Mouse (Mus musculus) ovary, postnatal 10 days (tissue): ENCODE data around the gene Rufy1.
A peak's percentile ranks its signal among the peaks of the same experiment; 100 is the strongest.
"Not testable (repeated sequence)": the region's sequence is repeated elsewhere in the genome, so short reads cannot be mapped to it uniquely, and the experiment has no call there.

Experiments
- DNase-seq: peaks from one replicate; pipeline ENCODE4 v3.0.0; 2022; ENCODE audit warnings: low spot score

The Rufy1 gene

DNA sequence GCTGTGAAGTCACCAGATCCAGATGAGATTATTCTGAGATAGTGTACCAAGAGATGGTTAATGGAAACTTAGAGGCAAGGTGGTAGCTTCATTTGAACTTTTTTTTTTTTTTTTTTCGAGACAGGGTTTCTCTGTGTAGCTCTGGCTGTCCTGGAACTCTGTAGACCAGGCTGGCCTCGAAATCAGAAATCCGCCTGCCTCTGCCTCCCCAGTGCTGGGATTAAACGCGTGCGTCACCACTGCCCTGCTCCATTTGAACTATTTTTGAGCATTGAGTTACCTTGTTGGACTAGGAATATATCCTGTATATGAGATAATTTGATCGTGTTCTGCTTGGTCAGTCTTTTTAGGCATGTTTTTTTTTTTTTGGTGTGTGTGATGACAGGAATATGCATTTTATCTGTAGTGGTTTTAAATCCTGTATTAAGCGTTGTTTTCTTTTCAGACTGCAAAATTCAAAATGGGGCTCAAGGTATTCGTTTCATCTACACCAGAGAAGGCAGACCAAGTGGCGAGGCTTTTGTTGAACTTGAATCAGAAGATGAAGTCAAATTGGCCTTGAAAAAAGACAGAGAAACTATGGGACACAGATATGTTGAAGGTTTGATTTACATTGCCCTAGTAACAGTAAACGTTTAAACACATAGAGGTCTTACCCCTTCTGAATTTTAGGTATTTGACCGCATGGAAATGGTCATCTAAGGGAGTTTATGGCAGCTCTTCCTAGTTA is 51.7 kb downstream of the Rufy1 start:
- DNase-seq, result no peak

DNA sequence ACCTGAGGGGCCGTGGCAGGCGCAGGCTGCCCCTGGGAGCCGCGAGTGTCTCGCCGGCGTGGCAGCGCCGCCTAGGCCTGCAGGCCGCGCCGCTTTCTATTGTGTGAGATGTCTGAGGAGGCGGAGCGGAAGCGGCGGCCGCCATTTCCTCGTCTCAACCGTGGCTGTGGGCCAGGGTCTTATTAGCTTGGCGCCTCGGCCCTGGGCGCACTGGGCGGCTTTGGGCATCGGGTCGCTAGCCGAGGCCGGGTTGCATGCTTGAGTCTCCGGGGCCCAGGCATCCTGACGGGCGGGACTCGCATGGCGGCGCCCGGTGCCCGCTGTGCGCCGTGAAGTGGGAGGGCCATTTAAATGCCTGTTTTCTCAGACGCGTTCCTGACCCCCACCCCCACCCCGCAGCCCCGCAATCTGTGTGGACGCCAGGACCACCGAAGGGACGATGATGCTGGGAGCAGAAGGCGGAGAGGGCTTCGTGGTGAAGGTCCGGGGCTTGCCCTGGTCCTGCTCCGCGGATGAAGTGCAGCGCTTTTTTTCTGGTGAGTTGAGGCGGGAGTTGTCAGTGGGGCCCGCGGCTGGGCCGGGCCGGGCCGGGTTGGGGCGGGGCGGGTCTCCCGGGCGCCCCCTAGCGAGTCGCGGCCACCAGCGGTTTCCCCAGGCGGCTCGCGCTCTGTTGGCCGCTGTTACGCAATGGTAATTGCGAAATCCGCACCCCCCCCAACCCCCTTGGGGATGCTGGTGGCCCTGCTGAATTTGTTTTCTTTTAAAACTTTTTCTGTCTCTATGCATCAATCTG is 52.8 kb downstream of the Rufy1 start:
- peak; percentile 75 for DNase-seq

DNA sequence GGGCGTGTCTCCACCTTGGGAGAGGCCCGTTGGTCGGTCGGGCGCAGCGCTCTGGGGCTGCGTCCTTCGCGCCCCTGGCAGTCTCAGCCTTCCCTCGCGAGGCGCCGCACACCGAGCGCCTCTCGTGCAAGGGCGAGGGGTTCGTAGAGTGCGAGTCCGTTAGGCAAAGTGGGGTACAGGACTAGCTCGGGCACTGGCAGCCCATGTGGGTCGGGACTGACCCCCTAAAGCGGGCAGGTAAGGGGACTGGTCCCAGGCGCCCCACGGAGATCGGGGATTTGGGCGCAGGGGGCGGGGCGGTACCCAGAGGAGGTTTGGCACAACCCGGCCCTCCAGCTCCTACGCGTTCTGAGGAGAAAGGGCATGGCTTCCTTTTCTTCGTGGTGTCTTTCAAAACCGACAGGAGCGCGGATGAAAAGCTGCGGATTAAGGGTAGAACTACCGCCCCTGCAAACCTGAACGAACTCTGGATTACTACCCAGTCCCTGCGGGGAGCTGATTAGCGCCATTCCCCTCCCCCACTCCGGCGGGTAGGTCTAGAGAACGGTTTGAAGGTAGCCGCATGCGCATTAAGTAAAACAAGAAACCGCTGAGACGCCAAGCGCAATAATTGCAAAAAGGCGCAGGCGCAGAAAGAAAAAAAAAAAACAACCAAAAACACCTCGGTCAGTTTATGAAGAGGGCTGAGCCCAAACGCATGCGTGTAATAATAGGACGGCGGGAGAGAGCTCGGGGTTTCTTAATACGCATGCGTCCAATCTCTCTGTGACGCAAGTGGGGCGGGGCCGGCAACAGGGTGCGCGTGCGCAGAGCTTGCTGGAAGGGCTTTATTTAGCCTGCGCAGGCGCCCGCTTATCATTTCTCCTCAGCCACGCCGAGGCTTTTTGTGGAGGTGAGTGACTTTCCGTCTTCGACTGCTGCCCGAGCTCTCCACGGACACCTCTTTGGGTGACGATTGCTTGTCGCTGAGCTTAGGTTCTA is 53.7 kb downstream of the Rufy1 start, which contains the start of gene Hnrnph1:
TSS of gene Hnrnph1 (plus strand) at position 80 of the 981 bp plus-strand sequence.
- DNase-seq, result peak; percentile 99

DNA sequence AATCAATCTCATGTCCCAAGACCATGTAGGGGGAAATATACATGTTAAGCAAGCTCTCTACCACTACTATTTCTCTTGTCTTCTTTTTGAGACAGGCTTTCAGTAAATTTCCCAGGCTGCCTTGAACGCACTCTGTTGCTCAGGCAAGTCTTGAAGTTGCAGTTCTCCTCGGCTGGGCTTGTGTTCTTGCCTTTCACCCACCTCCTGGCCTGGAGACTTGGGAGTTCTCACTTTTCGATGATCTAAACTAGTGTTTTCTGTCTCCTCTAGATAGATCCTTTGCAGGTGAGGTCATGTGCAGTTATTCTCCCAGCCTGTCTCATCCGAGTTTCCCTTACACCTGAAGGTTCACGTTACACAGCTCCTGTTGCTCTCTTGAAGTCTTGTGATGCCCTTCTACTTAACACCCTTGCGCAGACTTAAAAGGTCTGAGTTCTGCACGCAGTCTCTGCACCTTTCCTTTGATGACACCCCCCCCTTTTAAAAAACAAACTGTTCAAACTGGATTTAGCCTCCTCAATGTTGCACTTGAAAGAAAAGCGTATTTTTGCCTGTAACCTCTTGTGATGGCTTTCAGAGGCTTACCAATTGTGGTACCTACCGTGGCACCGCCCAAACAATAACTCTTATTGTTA is 54.7 kb downstream of the Rufy1 start:
- no peak for DNase-seq

DNA sequence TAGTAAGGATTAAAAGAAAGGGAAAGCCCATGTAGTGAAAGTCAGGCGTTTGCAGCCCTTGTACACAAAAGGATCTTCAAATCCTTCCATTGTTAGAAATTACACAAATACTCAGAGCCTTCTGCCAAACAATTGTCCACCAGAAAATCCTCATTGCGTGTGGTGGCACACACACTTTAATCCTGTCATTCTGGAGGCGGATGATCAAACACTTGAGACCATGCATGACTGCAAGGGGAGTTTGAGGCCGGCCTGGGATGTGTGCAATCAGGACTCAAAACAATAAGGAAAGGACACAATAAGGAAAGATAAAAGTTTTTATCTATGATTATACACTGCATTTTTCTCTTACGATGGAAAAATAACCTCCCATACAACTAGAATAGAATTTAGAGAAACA is 55.5 kb downstream of the Rufy1 start:
- DNase-seq, result no peak

DNA sequence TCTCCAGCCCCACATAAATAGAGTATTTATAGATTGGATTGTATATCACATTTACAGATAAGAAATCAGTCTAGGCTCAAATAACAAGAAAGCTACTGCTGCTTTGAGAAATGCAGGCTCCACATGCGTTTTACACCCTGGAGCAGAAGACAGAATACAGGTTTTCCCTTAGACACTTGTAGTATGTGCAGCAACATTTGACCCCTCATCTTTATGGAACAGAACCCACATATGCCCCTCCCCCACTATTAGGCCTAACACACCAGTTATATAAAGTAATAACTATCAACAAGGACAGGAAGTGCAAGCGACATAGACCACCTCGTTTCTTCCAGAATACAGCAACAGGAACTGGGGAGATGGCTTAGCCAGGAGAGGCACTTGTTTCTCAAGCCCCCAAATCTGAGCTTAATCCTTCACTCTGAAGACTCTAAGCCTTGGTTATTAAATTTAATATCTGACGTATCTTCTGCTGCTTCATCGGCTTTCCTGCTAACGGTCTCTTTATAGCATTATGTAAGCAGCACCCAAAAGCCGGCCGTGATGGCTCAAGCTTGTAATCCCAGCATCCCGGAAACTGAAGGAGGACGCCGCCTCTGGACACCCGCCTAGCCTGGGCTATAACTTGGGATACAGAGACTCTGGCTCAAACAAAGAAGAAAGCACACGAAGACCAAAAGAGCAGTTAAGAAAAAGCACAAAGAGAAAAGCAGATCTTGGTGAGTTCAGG is 56.5 kb downstream of the Rufy1 start:
- no peak for DNase-seq

GRCm38 (mm10) chr11:50373621-50374020 is 57.3 kb downstream of the Rufy1 start:
- DNase-seq, result no peak

GRCm38 (mm10) chr11:50373086-50373485 is 57.8 kb downstream of the Rufy1 start:
- no peak for DNase-seq

DNA sequence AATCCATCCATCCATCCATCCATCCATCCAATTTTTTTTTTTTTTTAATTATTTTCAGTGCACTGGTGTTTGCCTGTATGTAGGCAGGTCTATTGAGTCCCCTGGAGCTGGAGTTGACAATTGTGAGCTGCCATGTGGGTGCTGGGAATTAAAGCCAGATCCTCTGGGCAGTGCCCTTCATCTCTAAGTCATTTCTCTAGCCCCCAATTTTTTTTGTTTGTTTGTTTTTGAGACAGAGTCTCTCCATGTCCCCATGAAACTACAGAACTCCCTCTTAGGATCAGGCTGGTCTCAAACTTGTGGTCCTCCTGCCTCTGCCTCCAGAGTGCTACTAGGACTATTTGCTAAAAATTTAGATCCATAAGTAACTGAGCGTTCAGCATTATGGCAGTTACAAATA is 59.0 kb downstream of the Rufy1 start:
- DNase-seq, result no peak

GRCm38 (mm10) chr11:50371399-50371841 is 59.5 kb downstream of the Rufy1 start:
- DNase-seq, result peak; percentile 28

DNA sequence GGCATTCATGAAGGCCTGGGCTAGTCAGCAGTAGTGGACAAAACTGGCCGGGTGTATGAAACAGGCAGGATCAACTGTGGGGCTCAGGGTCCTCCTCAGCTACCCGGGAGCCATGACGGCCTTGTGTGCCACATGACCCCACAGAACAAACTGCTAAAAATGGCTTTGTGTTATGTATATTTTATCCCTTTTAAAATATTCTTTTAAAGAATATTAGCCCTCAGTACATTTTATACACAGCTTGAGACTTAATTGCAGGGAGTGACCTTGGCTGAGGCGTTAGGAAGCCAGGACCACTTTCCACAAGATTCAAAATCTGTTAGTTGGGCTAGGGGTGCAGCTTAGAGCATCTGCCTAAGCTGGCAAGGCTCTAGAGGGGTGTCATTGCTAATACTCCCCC is 60.0 kb downstream of the Rufy1 start:
- no peak for DNase-seq

DNA sequence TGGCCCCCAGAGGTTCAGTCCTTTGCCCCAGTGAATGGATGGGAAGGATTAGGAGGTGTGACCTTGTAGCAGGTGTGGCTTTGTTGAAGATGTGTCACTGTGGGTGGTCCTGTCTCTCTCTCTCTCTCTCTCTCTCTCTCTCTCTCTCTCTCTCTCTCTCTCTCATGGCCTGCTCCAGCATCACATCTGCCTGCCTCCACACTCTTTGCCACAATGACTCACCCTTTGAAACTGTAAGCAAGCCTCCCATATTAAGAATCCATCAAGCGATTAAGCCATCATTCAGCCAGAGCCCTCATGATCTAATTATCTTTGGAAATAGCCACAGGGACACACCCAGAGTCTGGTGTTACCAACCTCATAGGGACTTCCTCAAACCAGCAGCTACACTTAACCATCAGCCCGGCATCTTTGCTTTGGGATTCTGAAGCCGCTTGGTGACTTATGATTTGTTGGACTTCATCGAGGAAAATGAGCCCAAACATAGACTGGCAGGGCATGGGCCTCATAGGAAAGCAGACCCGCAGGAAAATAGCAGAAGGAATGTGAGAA is 61.5 kb downstream of the Rufy1 start:
- DNase-seq, result no peak

DNA sequence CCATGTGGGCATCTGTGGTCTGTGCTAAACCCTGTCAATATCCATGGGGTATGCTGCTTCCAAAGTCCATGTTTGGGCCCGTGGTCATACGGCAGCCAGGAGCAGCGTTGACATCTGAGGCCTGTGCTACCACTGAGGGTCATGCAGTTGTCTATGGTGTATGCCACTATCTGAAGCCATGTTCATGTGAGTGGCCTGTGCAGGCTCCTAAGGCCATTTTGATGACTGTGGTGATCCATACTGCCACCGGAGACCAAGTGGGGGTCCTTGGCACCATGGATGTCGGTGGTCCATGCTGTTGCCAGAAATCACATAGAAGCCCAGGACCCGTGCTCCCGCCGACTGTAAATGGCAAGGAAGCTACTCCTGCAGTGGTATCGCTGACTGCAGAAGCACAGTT is 63.4 kb downstream of the Rufy1 start:
- DNase-seq, result no peak

DNA sequence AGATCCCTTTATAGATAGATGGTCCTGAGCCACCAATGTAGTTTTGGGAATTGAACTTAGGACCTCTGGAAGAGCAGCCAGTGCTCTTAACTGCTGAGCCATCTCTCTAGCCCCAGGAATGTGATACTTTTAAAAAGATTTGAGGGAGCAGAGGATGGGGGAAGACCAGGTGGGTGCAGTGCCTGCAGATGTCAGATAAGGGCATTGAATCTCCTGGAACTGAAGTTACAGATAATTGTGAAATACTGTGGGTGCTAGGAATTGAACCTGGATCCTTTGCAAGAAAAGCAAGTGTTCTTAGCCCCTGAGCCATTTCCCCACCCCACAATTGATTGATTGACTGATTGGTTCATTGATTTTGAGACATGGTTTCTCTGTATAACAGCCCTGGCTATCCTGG is 65.6 kb downstream of the Rufy1 start:
- no peak for DNase-seq

DNA sequence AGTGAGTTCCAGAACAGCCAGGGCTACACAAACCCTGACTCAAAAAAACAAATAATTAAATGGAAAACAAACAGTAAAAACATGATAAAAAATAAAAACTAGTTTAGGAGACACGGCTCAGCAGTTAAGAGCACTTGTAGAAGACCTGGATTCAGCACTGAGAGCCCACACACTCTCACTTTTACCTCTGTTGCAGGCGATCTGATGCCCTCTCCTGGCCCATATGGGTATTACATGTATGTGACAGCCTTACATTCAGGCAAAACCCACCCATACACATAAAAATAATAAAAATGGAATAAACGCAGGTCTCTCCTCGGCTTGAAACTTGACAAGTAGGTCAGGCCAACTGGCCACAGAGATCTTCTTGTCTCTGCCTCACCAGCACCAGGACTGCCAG is 66.4 kb downstream of the Rufy1 start:
- DNase-seq, result peak; percentile 41

DNA sequence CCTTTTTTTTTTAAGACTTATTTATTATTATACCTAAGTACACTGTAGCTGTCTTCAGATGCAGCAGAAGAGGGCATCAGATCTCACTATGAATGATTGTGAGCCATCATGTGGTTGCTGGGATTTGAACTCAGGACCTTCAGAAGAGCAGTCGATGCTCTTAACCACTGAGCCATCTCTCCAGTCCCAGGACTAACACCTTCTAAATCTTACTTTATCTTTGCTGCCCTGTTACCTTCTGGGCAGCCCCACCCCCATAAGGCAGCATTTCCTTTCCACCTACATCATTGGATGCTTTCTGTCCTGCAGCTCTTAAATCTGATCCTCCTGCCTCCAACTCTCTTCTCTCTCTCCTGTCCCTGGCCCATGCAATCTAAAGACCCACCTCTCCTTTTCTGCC is 69.6 kb downstream of the Rufy1 start:
- DNase-seq, result not testable (repeated sequence)

DNA sequence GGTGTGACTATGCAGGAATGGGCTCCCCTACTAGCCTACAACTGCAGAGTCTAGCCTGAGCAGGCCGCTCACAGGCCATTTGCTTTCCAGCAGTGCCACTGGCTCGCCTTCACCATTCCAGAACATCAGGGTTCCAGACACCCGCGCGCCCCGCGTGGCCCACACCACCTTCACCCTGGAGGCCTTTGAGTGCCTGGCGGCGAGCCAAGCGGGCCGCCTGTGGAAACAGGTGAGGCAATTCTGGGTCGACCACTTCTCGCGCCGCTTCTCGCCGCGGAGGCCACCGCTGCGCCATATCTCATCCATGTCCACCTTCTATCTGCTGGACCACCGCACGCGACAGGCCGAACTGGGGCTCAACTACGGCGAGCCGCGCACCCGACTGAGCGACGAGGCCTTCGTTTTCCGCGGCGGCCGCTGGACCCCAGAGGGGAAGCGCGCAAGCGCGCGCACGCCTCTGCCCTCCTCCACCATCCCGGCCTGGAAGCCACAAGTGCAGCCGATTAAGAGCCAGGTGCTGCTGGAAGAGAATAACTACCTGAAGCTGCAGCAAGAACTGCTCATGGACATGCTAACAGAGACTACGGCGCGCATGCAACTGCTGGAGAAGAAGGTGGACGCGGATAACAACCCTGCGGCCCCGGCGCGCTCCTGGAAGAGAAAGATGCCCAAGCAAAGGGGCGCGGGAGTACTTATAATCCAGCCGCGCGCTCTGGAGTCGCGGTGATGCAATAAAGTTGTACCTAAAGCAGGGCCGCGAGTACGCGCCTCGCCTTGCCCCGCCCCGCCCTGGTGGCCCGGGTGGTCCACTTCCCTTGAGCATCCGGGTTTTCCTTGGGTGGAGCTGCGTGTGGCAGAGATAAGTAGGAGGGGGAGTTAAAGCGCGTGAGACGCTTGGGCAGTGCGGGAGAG is 71.7 kb downstream of the Rufy1 start:
- DNase-seq, result peak; percentile 20

- DNase-seq, result no peak
These were observed 75.5 kb downstream of the Rufy1 start for GRCm38 (mm10) chr11:50355395-50355794.

DNA sequence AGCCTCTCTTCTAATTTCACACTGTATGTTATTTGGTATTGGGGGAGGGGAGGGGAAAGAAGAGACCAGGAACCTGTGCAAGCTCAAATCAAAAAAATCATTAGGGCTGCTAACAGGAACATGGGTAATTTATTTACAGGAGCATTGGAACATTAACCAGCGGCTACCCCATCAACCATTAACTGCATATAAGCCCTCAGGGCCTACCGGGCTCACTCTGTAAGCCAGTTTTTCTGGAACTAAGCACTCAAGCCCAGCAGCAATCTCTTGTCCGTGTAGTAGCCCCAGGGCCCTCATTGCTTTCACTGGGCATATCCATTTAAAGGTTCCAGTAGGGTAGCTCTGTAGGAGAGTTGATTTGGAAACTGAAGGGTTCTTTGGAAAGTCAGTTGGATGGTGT is 76.1 kb downstream of the Rufy1 start:
- DNase-seq, result no peak

- no peak for DNase-seq
These were observed 76.8 kb downstream of the Rufy1 start, which contains the start of gene Cby3 for GRCm38 (mm10) chr11:50354162-50354561. Gene Cby3 (plus strand): TSS chr11:50354462.
